Mouse (Mus musculus): ENCODE data around the gene Adprm. TPM values are rescaled to one million over a fixed set of nuclear protein-coding genes. Genes with fewer than 3 reads are reported as not detected.

Adprm gene
- polyA plus RNA-seq (2014; fragmentation: Nextera tagmentation; extraction: Ambion mirVana), result 34.8 and 40.5 TPM in 2 replicates

- Histone ChIP-seq H3K27me3 (ENCODE audit: control insufficient read depth, insufficient read depth, low read length) (no peaks in the 10 kb centered on the region), H3K4me2 (peak within 1 kb of the TSS; percentile 76), H3K4me1 (ENCODE audit: control insufficient read depth, insufficient read depth, low read length) (peaks cover 16% of the 10 kb centered on the region), H3K36me3 (ENCODE audit: control insufficient read depth, insufficient read depth, low read length) (peaks cover 3% of the 10 kb centered on the region; the same call in 1 of the 2 replicates), H3K9me3 (ENCODE audit: control insufficient read depth, low read length) (no peaks in the 10 kb centered on the region), H3K4me3 (ENCODE audit: low read depth, low read length) (peak within 1 kb of the TSS; percentile 78), H3K27ac (ENCODE audit: low read depth, low read length) (peak within 1 kb of the TSS; percentile 48; the same call in 1 of the 2 replicates), H3K9ac (ENCODE audit: low read length) (peak within 1 kb of the TSS; percentile 83)
- peak; percentile 96 for DNase-seq (ENCODE audit: low spot score, missing footprints)
- peak; percentile 93 for ATAC-seq (ENCODE audit: low FRiP score)
- under 1% methylated on average over 50 of the region's 50 CpGs for WGBS
These were observed at the start of gene Adprm, which contains the start of gene Sco1 for GRCm38 (mm10) chr11:67052321-67052952. Gene Adprm, minus strand, starts transcription at chr11:67052594. Gene Sco1, plus strand, starts transcription at chr11:67052670.

- ATAC-seq (ENCODE audit: low FRiP score) (no peak), DNase-seq (ENCODE audit: low spot score, missing footprints) (peak; percentile 86)
- no peaks in the 10 kb centered on the region for H3K9me3 ChIP-seq (ENCODE audit: control insufficient read depth, low read length)
- H3K36me3 ChIP-seq (ENCODE audit: control insufficient read depth, insufficient read depth, low read length), result no peaks in the 10 kb centered on the region
- H3K4me2 ChIP-seq, result no peak overlapping the region
- H3K4me1 ChIP-seq (ENCODE audit: control insufficient read depth, insufficient read depth, low read length), result no peaks in the 10 kb centered on the region
- no peak overlapping the region for H3K27ac ChIP-seq (ENCODE audit: low read depth, low read length)
- H3K27me3 ChIP-seq (ENCODE audit: control insufficient read depth, insufficient read depth, low read length), result no peaks in the 10 kb centered on the region; the same call in 1 of the 2 replicates
- no peak overlapping the region for H3K9ac ChIP-seq (ENCODE audit: low read length)
- no peak overlapping the region for H3K4me3 ChIP-seq (ENCODE audit: low read depth, low read length)
- WGBS, result 24% methylated on average over 7 of the region's 8 CpGs
These were observed 49.3 kb upstream of the Adprm start for GRCm38 (mm10) chr11:67101713-67102112.

GRCm38 (mm10) chr11:67100169-67100568 lies 47.8 kb upstream of the Adprm start:
- WGBS, result 35% methylated on average over 6 of the region's 6 CpGs
- DNase-seq (ENCODE audit: low spot score, missing footprints), result peak; percentile 92

GRCm38 (mm10) chr11:67099241-67099640 lies 46.8 kb upstream of the Adprm start:
- Histone ChIP-seq H3K9ac (ENCODE audit: low read length) (no peak overlapping the region), H3K9me3 (ENCODE audit: control insufficient read depth, low read length) (no peaks in the 10 kb centered on the region), H3K4me1 (ENCODE audit: control insufficient read depth, insufficient read depth, low read length) (no peaks in the 10 kb centered on the region), H3K27ac (ENCODE audit: low read depth, low read length) (no peak overlapping the region), H3K4me2 (no peak overlapping the region), H3K27me3 (ENCODE audit: control insufficient read depth, insufficient read depth, low read length) (no peaks in the 10 kb centered on the region), H3K4me3 (ENCODE audit: low read depth, low read length) (no peak overlapping the region), H3K36me3 (ENCODE audit: control insufficient read depth, insufficient read depth, low read length) (no peaks in the 10 kb centered on the region)
- ATAC-seq (ENCODE audit: low FRiP score), result no peak
- DNase-seq (ENCODE audit: low spot score, missing footprints), result peak; percentile 39
- WGBS, result 95% methylated on average over 16 of the region's 16 CpGs

More at GRCm38 (mm10) chr11:67100169-67100568, 47.8 kb upstream of the Adprm start:
- Histone ChIP-seq H3K27me3 (ENCODE audit: control insufficient read depth, insufficient read depth, low read length) (no peaks in the 10 kb centered on the region), H3K4me3 (ENCODE audit: low read depth, low read length) (no peak overlapping the region), H3K4me1 (ENCODE audit: control insufficient read depth, insufficient read depth, low read length) (no peaks in the 10 kb centered on the region), H3K36me3 (ENCODE audit: control insufficient read depth, insufficient read depth, low read length) (no peaks in the 10 kb centered on the region), H3K9ac (ENCODE audit: low read length) (no peak overlapping the region), H3K4me2 (no peak overlapping the region), H3K27ac (ENCODE audit: low read depth, low read length) (no peak overlapping the region), H3K9me3 (ENCODE audit: control insufficient read depth, low read length) (no peaks in the 10 kb centered on the region)
- ATAC-seq (ENCODE audit: low FRiP score), result no peak

GRCm38 (mm10) chr11:67098427-67098826 lies 46.0 kb upstream of the Adprm start:
- Histone ChIP-seq H3K27ac (ENCODE audit: low read depth, low read length) (no peak overlapping the region), H3K36me3 (ENCODE audit: control insufficient read depth, insufficient read depth, low read length) (no peaks in the 10 kb centered on the region), H3K4me1 (ENCODE audit: control insufficient read depth, insufficient read depth, low read length) (no peaks in the 10 kb centered on the region), H3K9me3 (ENCODE audit: control insufficient read depth, low read length) (no peaks in the 10 kb centered on the region), H3K9ac (ENCODE audit: low read length) (no peak overlapping the region), H3K4me3 (ENCODE audit: low read depth, low read length) (no peak overlapping the region), H3K27me3 (ENCODE audit: control insufficient read depth, insufficient read depth, low read length) (no peaks in the 10 kb centered on the region), H3K4me2 (no peak overlapping the region)
- DNase-seq (ENCODE audit: low spot score, missing footprints) (no peak), ATAC-seq (ENCODE audit: low FRiP score) (no peak)
- WGBS, result 86% methylated on average over 11 of the region's 11 CpGs

- Histone ChIP-seq H3K4me1 (ENCODE audit: control insufficient read depth, insufficient read depth, low read length) (no peaks in the 10 kb centered on the region), H3K9ac (ENCODE audit: low read length) (no peak overlapping the region), H3K36me3 (ENCODE audit: control insufficient read depth, insufficient read depth, low read length) (no peaks in the 10 kb centered on the region), H3K27me3 (ENCODE audit: control insufficient read depth, insufficient read depth, low read length) (no peaks in the 10 kb centered on the region), H3K4me2 (no peak overlapping the region), H3K27ac (ENCODE audit: low read depth, low read length) (no peak overlapping the region), H3K9me3 (ENCODE audit: control insufficient read depth, low read length) (no peaks in the 10 kb centered on the region), H3K4me3 (ENCODE audit: low read depth, low read length) (no peak overlapping the region)
- DNase-seq (ENCODE audit: low spot score, missing footprints) (no peak), ATAC-seq (ENCODE audit: low FRiP score) (no peak)
- 95% methylated on average over 10 of the region's 10 CpGs for WGBS
These were observed 45.3 kb upstream of the Adprm start for GRCm38 (mm10) chr11:67097709-67098108.

- Histone ChIP-seq H3K4me3 (ENCODE audit: low read depth, low read length) (no peak overlapping the region), H3K9me3 (ENCODE audit: control insufficient read depth, low read length) (no peaks in the 10 kb centered on the region), H3K4me1 (ENCODE audit: control insufficient read depth, insufficient read depth, low read length) (no peaks in the 10 kb centered on the region), H3K4me2 (no peak overlapping the region), H3K27ac (ENCODE audit: low read depth, low read length) (no peak overlapping the region), H3K36me3 (ENCODE audit: control insufficient read depth, insufficient read depth, low read length) (no peaks in the 10 kb centered on the region), H3K9ac (ENCODE audit: low read length) (no peak overlapping the region), H3K27me3 (ENCODE audit: control insufficient read depth, insufficient read depth, low read length) (no peaks in the 10 kb centered on the region)
- no peak for ATAC-seq (ENCODE audit: low FRiP score)
- 77% methylated on average over 29 of the region's 29 CpGs for WGBS
- DNase-seq (ENCODE audit: low spot score, missing footprints), result peak; percentile 78
These were observed 42.1 kb upstream of the Adprm start for GRCm38 (mm10) chr11:67094470-67094869.

GRCm38 (mm10) chr11:67093652-67094051 lies 41.3 kb upstream of the Adprm start:
- Histone ChIP-seq H3K9me3 (ENCODE audit: control insufficient read depth, low read length) (no peaks in the 10 kb centered on the region), H3K9ac (ENCODE audit: low read length) (no peak overlapping the region), H3K27me3 (ENCODE audit: control insufficient read depth, insufficient read depth, low read length) (no peaks in the 10 kb centered on the region), H3K36me3 (ENCODE audit: control insufficient read depth, insufficient read depth, low read length) (no peaks in the 10 kb centered on the region), H3K27ac (ENCODE audit: low read depth, low read length) (no peak overlapping the region), H3K4me3 (ENCODE audit: low read depth, low read length) (no peak overlapping the region), H3K4me1 (ENCODE audit: control insufficient read depth, insufficient read depth, low read length) (no peaks in the 10 kb centered on the region), H3K4me2 (no peak overlapping the region)
- peak; percentile 19 for DNase-seq (ENCODE audit: low spot score, missing footprints)
- 94% methylated on average over 5 of the region's 5 CpGs for WGBS
- ATAC-seq (ENCODE audit: low FRiP score), result no peak

GRCm38 (mm10) chr11:67093201-67093600 lies 40.8 kb upstream of the Adprm start:
- Histone ChIP-seq H3K4me2 (no peak overlapping the region), H3K9ac (ENCODE audit: low read length) (no peak overlapping the region), H3K9me3 (ENCODE audit: control insufficient read depth, low read length) (no peaks in the 10 kb centered on the region), H3K4me1 (ENCODE audit: control insufficient read depth, insufficient read depth, low read length) (no peaks in the 10 kb centered on the region), H3K36me3 (ENCODE audit: control insufficient read depth, insufficient read depth, low read length) (no peaks in the 10 kb centered on the region), H3K27me3 (ENCODE audit: control insufficient read depth, insufficient read depth, low read length) (no peaks in the 10 kb centered on the region), H3K27ac (ENCODE audit: low read depth, low read length) (no peak overlapping the region), H3K4me3 (ENCODE audit: low read depth, low read length) (no peak overlapping the region)
- DNase-seq (ENCODE audit: low spot score, missing footprints) (peak; percentile 54), ATAC-seq (ENCODE audit: low FRiP score) (no peak)
- WGBS, result 85% methylated on average over 9 of the region's 9 CpGs

Data from midbrain, embryonic 11.5 days (tissue).